Mouse (Mus musculus): ENCODE results near the gene Spns3. TPM values are rescaled to one million over a fixed set of nuclear protein-coding genes. Genes with fewer than 3 reads are reported as not detected.

The Spns3 gene
- polyA plus RNA-seq, 1 experiment from 2014 or later, result not detected

- WGBS, result 46% methylated on average over 5 of the region's 5 CpGs
- H3K4me1 ChIP-seq (replicated peaks; ENCODE audit: control insufficient read depth, insufficient read depth, low read length), result no peaks in the 10 kb centered on the region
- ATAC-seq (replicated peaks; ENCODE audit: low FRiP score) (no peak), DNase-seq (ENCODE audit: low spot score) (no peak)
- H3K9ac ChIP-seq (ENCODE audit: low read length), result no peak overlapping the region
- H3K36me3 ChIP-seq (ENCODE audit: control insufficient read depth, insufficient read depth, low read length), result no peaks in the 10 kb centered on the region
- no peak overlapping the region for H3K4me3 ChIP-seq (ENCODE audit: low read depth, low read length)
- no peaks in the 10 kb centered on the region for H3K27me3 ChIP-seq (ENCODE audit: control insufficient read depth, insufficient read depth, low read length)
- H3K27ac ChIP-seq (ENCODE audit: low read depth, low read length), result no peak overlapping the region
- H3K9me3 ChIP-seq (ENCODE audit: control insufficient read depth, low read length), result no peaks in the 10 kb centered on the region
- no peak overlapping the region for H3K4me2 ChIP-seq (ENCODE audit: low read depth, low read length, severe bottlenecking)
Observed at GRCm38 (mm10) chr11:72477182-72477581, 73.1 kb downstream of the Spns3 start.

GRCm38 (mm10) chr11:72476074-72476625 is 74.2 kb downstream of the Spns3 start:
- DNase-seq (ENCODE audit: low spot score) (no peak), ATAC-seq (replicated peaks; ENCODE audit: low FRiP score) (no peak)
- WGBS, result 87% methylated on average over 7 of the region's 7 CpGs
- no peak overlapping the region for H3K4me2 ChIP-seq (ENCODE audit: low read depth, low read length, severe bottlenecking)
- no peaks in the 10 kb centered on the region for H3K27me3 ChIP-seq (ENCODE audit: control insufficient read depth, insufficient read depth, low read length)
- H3K27ac ChIP-seq (ENCODE audit: low read depth, low read length), result no peak overlapping the region
- no peaks in the 10 kb centered on the region for H3K9me3 ChIP-seq (ENCODE audit: control insufficient read depth, low read length)
- H3K36me3 ChIP-seq (ENCODE audit: control insufficient read depth, insufficient read depth, low read length), result no peaks in the 10 kb centered on the region
- no peak overlapping the region for H3K9ac ChIP-seq (ENCODE audit: low read length)
- no peak overlapping the region for H3K4me3 ChIP-seq (ENCODE audit: low read depth, low read length)
- no peaks in the 10 kb centered on the region for H3K4me1 ChIP-seq (replicated peaks; ENCODE audit: control insufficient read depth, insufficient read depth, low read length)

- Histone ChIP-seq H3K9ac (ENCODE audit: low read length) (no peak overlapping the region), H3K4me1 (replicated peaks; ENCODE audit: control insufficient read depth, insufficient read depth, low read length) (no peaks in the 10 kb centered on the region), H3K4me3 (ENCODE audit: low read depth, low read length) (no peak overlapping the region), H3K36me3 (ENCODE audit: control insufficient read depth, insufficient read depth, low read length) (no peaks in the 10 kb centered on the region), H3K27ac (ENCODE audit: low read depth, low read length) (no peak overlapping the region), H3K4me2 (ENCODE audit: low read depth, low read length, severe bottlenecking) (no peak overlapping the region), H3K27me3 (ENCODE audit: control insufficient read depth, insufficient read depth, low read length) (no peaks in the 10 kb centered on the region), H3K9me3 (ENCODE audit: control insufficient read depth, low read length) (no peaks in the 10 kb centered on the region)
- 90% methylated on average over 7 of the region's 7 CpGs for WGBS
- DNase-seq (ENCODE audit: low spot score), result no peak
- ATAC-seq (replicated peaks; ENCODE audit: low FRiP score), result no peak
Observed at GRCm38 (mm10) chr11:72475408-72475807, 74.9 kb downstream of the Spns3 start.

GRCm38 (mm10) chr11:72474926-72475325 is 75.4 kb downstream of the Spns3 start:
- 77% methylated on average over 3 of the region's 3 CpGs for WGBS
- Histone ChIP-seq H3K36me3 (ENCODE audit: control insufficient read depth, insufficient read depth, low read length) (no peaks in the 10 kb centered on the region), H3K4me3 (ENCODE audit: low read depth, low read length) (no peak overlapping the region), H3K9ac (ENCODE audit: low read length) (no peak overlapping the region), H3K4me1 (replicated peaks; ENCODE audit: control insufficient read depth, insufficient read depth, low read length) (no peaks in the 10 kb centered on the region), H3K9me3 (ENCODE audit: control insufficient read depth, low read length) (no peaks in the 10 kb centered on the region), H3K4me2 (ENCODE audit: low read depth, low read length, severe bottlenecking) (no peak overlapping the region), H3K27ac (ENCODE audit: low read depth, low read length) (no peak overlapping the region), H3K27me3 (ENCODE audit: control insufficient read depth, insufficient read depth, low read length) (no peaks in the 10 kb centered on the region)
- ATAC-seq (replicated peaks; ENCODE audit: low FRiP score), result no peak
- DNase-seq (ENCODE audit: low spot score), result no peak

- no peak for ATAC-seq (replicated peaks; ENCODE audit: low FRiP score)
- WGBS, result 85% methylated on average over 4 of the region's 4 CpGs
- Histone ChIP-seq H3K4me2 (ENCODE audit: low read depth, low read length, severe bottlenecking) (no peak overlapping the region), H3K4me3 (ENCODE audit: low read depth, low read length) (no peak overlapping the region), H3K9ac (ENCODE audit: low read length) (no peak overlapping the region), H3K36me3 (ENCODE audit: control insufficient read depth, insufficient read depth, low read length) (no peaks in the 10 kb centered on the region), H3K27ac (ENCODE audit: low read depth, low read length) (no peak overlapping the region), H3K27me3 (ENCODE audit: control insufficient read depth, insufficient read depth, low read length) (no peaks in the 10 kb centered on the region), H3K4me1 (replicated peaks; ENCODE audit: control insufficient read depth, insufficient read depth, low read length) (no peaks in the 10 kb centered on the region), H3K9me3 (ENCODE audit: control insufficient read depth, low read length) (no peaks in the 10 kb centered on the region)
- no peak for DNase-seq (ENCODE audit: low spot score)
Observed at GRCm38 (mm10) chr11:72473540-72473939, 76.8 kb downstream of the Spns3 start.

GRCm38 (mm10) chr11:72471381-72471780 is 78.9 kb downstream of the Spns3 start:
- no peak for ATAC-seq (replicated peaks; ENCODE audit: low FRiP score)
- no peaks in the 10 kb centered on the region for H3K36me3 ChIP-seq (ENCODE audit: control insufficient read depth, insufficient read depth, low read length)
- no peak overlapping the region for H3K4me3 ChIP-seq (ENCODE audit: low read depth, low read length)
- H3K27me3 ChIP-seq (ENCODE audit: control insufficient read depth, insufficient read depth, low read length), result no peaks in the 10 kb centered on the region
- H3K9ac ChIP-seq (ENCODE audit: low read length), result no peak overlapping the region
- WGBS, result 86% methylated on average over 6 of the region's 6 CpGs
- H3K4me2 ChIP-seq (ENCODE audit: low read depth, low read length, severe bottlenecking), result no peak overlapping the region
- H3K27ac ChIP-seq (ENCODE audit: low read depth, low read length), result no peak overlapping the region
- no peaks in the 10 kb centered on the region for H3K4me1 ChIP-seq (replicated peaks; ENCODE audit: control insufficient read depth, insufficient read depth, low read length)
- no peak for DNase-seq (ENCODE audit: low spot score)
- no peaks in the 10 kb centered on the region for H3K9me3 ChIP-seq (ENCODE audit: control insufficient read depth, low read length)

- Histone ChIP-seq H3K9ac (ENCODE audit: low read length) (no peak overlapping the region), H3K27ac (ENCODE audit: low read depth, low read length) (no peak overlapping the region; the same call in 1 of the 2 replicates), H3K9me3 (ENCODE audit: control insufficient read depth, low read length) (no peaks in the 10 kb centered on the region), H3K27me3 (ENCODE audit: control insufficient read depth, insufficient read depth, low read length) (no peaks in the 10 kb centered on the region), H3K4me1 (replicated peaks; ENCODE audit: control insufficient read depth, insufficient read depth, low read length) (no peaks in the 10 kb centered on the region), H3K36me3 (ENCODE audit: control insufficient read depth, insufficient read depth, low read length) (no peaks in the 10 kb centered on the region), H3K4me3 (ENCODE audit: low read depth, low read length) (no peak overlapping the region), H3K4me2 (ENCODE audit: low read depth, low read length, severe bottlenecking) (no peak overlapping the region)
- 67% methylated on average over 4 of the region's 4 CpGs for WGBS
- no peak for DNase-seq (ENCODE audit: low spot score)
- ATAC-seq (replicated peaks; ENCODE audit: low FRiP score), result no peak
Observed at GRCm38 (mm10) chr11:72470004-72470403, 80.3 kb downstream of the Spns3 start.

- ATAC-seq (replicated peaks; ENCODE audit: low FRiP score), result no peak; the same call in 1 of the 2 replicates
- H3K27ac ChIP-seq (ENCODE audit: low read depth, low read length), result no peak overlapping the region
Observed at GRCm38 (mm10) chr11:72469217-72469616, 81.1 kb downstream of the Spns3 start.

GRCm38 (mm10) chr11:72468525-72468924 is 81.8 kb downstream of the Spns3 start:
- Histone ChIP-seq H3K27ac (ENCODE audit: low read depth, low read length) (no peak overlapping the region), H3K4me2 (ENCODE audit: low read depth, low read length, severe bottlenecking) (no peak overlapping the region), H3K36me3 (ENCODE audit: control insufficient read depth, insufficient read depth, low read length) (no peaks in the 10 kb centered on the region), H3K4me3 (ENCODE audit: low read depth, low read length) (no peak overlapping the region), H3K9ac (ENCODE audit: low read length) (no peak overlapping the region), H3K4me1 (replicated peaks; ENCODE audit: control insufficient read depth, insufficient read depth, low read length) (no peaks in the 10 kb centered on the region), H3K9me3 (ENCODE audit: control insufficient read depth, low read length) (no peaks in the 10 kb centered on the region), H3K27me3 (ENCODE audit: control insufficient read depth, insufficient read depth, low read length) (no peaks in the 10 kb centered on the region)
- ATAC-seq (replicated peaks; ENCODE audit: low FRiP score), result no peak
- DNase-seq (ENCODE audit: low spot score), result no peak
- 78% methylated on average over 5 of the region's 5 CpGs for whole genome bisulfite sequencing

More at GRCm38 (mm10) chr11:72469217-72469616, 81.1 kb downstream of the Spns3 start:
- H3K9ac ChIP-seq (ENCODE audit: low read length), result no peak overlapping the region
- H3K36me3 ChIP-seq (ENCODE audit: control insufficient read depth, insufficient read depth, low read length), result no peaks in the 10 kb centered on the region
- WGBS, result 40% methylated on average over 5 of the region's 5 CpGs
- no peaks in the 10 kb centered on the region for H3K9me3 ChIP-seq (ENCODE audit: control insufficient read depth, low read length)
- H3K4me3 ChIP-seq (ENCODE audit: low read depth, low read length), result no peak overlapping the region
- no peak overlapping the region for H3K4me2 ChIP-seq (ENCODE audit: low read depth, low read length, severe bottlenecking)
- no peak for DNase-seq (ENCODE audit: low spot score)
- no peaks in the 10 kb centered on the region for H3K4me1 ChIP-seq (replicated peaks; ENCODE audit: control insufficient read depth, insufficient read depth, low read length)
- H3K27me3 ChIP-seq (ENCODE audit: control insufficient read depth, insufficient read depth, low read length), result no peaks in the 10 kb centered on the region

All from forebrain, embryonic 11.5 days (tissue).